Mouse (Mus musculus) left cerebral cortex, postnatal 14 days (tissue): ENCODE measurements around the gene Olfr1316. TPM values are rescaled to one million over a fixed set of nuclear protein-coding genes. Genes with fewer than 3 reads are reported as not detected.

Experiments used
- DNase-seq, 2 experiments: peaks; one replicate each; pipeline ENCODE4 v3.0.0; 2021 to 2022; ENCODE audit warnings: low spot score in 2 of 2, mixed read lengths in 1 of 2
- intact Hi-C: fragments of 180-260 bp; cut with DNase I; formaldehyde crosslinking; loops from one replicate; pipeline ENCODE4 v1.15.1; 2025
- long read RNA-seq, 2 experiments: library from polyadenylated mRNA; stranded (forward); transcript quantifications; one replicate each; pipeline ENCODE4 v2.0.0; 2021
- total RNA-seq, 2 experiments: library from RNA; stranded (reverse); gene quantifications; 2 replicates each; pipeline ENCODE4 v1.2.3; 2021

Olfr1316 gene
- total RNA-seq, result not detected
- long read RNA-seq, experiment 1, result 0 reads
- long read RNA-seq, experiment 2, result 0 reads

DNA sequence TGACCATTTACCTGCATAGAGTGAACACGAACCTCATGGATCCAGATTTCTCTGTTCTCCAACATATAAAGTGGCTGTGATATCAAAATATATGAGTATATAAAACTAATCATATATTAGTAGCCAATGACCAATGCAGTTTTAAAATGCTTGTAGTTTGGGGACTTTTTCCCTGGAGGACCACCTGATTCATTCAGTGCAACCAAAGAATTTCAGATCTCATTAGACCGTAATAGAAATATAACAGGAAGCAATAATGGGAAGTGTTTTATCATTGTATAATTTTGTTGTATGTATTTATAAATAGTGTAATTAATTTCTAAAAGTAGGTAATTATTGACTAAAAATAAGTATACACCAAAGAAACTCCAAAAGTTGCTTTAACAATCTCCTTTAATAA is at the start of gene Olfr1316:
Olfr1316 (minus strand) TSS at position 101 of the 400 bp plus-strand sequence.
- no peak for DNase-seq
- intact Hi-C loops, result no loop called here

DNA sequence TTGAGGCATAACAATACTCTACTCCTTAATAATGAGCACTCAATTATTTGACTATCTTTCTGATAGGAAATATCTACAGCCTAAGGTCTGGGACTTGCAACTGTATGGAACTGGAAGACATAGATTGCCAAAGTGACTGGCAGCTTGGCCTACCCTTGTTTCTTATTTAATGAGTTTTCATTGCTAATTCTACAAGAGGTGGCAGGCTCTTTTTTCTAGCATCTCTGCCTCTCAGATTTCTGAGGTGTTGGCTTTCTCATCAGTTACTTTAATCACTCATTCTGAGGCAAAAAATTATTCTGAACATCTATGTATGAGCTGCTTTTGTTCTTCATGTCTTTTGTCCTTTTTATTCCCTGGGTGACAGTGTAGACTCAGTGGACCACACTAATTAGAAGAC is 19.1 kb upstream of the Olfr1316 start, which contains the start of gene Olfr1318:
Olfr1318 (plus strand) TSS at position 301 of the 400 bp plus-strand sequence.
- intact Hi-C loops, result no loop called here

DNA sequence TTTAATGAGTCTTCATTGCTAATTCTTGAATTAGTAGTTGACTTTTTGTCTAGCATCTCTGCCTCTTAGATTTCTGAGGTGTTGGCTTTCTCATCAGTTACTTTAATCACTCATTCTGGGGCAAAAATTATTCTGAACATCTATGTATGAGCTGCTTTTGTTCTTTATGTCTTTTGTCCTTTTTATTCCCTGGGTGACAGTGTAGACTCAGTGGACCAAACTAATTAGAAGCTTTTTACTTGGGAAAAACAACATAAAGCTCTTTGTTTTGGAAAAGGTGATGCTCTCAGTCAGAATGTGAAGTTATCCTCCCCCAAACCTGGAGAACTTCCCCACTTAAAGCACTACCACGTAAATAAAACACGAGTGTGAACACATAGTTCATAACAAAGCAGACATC is 5.3 kb upstream of the Olfr1316 start, which contains the start of gene Olfr1317:
Olfr1317 (plus strand) TSS at position 301 of the 400 bp plus-strand sequence.
- intact Hi-C loops, result no loop called here
- no peak for DNase-seq

More for the DNA sequence above, 19.1 kb upstream of the Olfr1316 start, which contains the start of gene Olfr1318:
- no peak for DNase-seq

DNA sequence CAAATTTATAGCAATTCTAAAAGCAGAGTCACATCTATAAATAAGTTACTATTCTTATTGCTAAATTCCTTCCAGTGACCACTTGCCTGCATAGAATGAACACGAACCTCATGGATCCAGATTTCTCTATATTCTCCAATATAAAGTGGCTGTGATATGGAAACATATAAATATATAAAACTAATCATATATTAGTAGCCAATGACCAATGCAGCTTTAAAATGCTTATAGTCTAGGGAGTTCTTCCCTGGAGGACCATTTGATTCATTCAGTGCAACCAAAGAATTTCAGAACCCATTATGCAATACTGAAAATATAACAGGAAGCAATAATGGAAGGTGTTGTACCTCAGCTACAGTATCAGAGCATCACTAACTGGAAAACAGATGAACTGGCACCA is 19.4 kb downstream of the Olfr1316 start, which contains the start of gene Olfr1315-ps1:
Olfr1315-ps1 (minus strand) TSS at position 101 of the 400 bp plus-strand sequence.
- no peak for DNase-seq
- intact Hi-C loops, result no loop called here

DNA sequence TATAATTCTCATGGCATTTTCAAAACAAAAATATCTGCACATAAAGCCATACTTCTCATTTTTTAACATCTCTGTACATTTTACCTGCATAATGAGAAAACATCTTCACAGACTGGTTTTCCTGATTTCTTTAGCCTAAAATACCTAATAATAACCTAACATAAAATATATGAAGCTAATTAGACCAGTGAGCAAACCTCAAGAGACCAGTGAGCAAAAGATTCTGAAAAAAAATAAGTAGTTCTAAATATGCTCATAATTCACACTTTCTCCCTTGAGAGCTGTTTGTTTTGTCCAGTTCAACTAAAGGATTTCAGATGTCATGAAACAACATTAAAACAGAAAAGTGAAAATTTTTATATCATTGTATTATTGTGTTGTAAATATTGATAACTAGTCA is 38.1 kb downstream of the Olfr1316 start, which contains the start of gene Olfr1314:
Olfr1314 (minus strand) TSS at position 101 of the 400 bp plus-strand sequence.
- intact Hi-C loops, result no loop called here
- DNase-seq, result no peak

DNA sequence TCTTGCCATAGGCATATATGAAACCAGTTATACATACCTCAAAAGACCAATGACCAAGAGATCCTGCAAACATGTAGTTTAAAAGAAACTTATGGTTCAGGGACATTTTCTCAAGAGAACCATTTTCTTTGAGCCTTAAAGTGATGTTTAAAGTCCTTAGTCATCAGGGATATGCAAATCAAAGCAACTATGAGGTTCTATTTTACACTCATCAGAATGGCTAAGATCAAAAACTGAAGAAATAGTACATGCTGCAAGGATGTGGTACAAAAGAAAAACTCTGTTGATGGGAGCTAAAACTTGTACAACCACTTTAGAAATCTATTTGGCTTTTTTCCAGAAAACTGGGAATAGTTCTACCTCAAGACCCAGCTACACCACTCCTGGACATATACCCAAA is 57.0 kb downstream of the Olfr1316 start, which contains the start of gene Olfr1313:
Olfr1313 (minus strand) TSS at position 101 of the 400 bp plus-strand sequence.
- intact Hi-C loops, result no loop called here
- no peak for DNase-seq

Other genes starting within 250 kb of the Olfr1316 start
- gene Olfr1306, start 218.7 kb downstream of the Olfr1316 start, total RNA-seq, result not detected
- under 1 TPM; 0.04 to 0.07 TPM for gene Olfr1307, start 185.5 kb downstream of the Olfr1316 start, total RNA-seq
- not detected for gene Olfr1308, start 170.0 kb downstream of the Olfr1316 start, total RNA-seq
- not detected for gene Olfr1309, start 144.7 kb downstream of the Olfr1316 start, total RNA-seq
- gene Olfr1310, start 122.3 kb downstream of the Olfr1316 start, total RNA-seq, result not detected
- gene Olfr1311, start 110.6 kb downstream of the Olfr1316 start, total RNA-seq, result not detected
- not detected for gene Olfr1312, start 84.7 kb downstream of the Olfr1316 start, total RNA-seq
- gene Olfr1313, start 57.1 kb downstream of the Olfr1316 start, total RNA-seq, result not detected
- gene Olfr1314, start 38.2 kb downstream of the Olfr1316 start, total RNA-seq, result not detected
- gene Olfr1315-ps1, start 19.5 kb downstream of the Olfr1316 start, total RNA-seq, result not detected
- gene Olfr1317, start 5.4 kb upstream of the Olfr1316 start, total RNA-seq, result not detected
- not detected for gene Olfr1318, start 19.2 kb upstream of the Olfr1316 start, total RNA-seq
- gene Lpcat4, start 104.5 kb upstream of the Olfr1316 start, total RNA-seq, result 100 to 1,000 TPM; 121 to 122 TPM
- gene Nutm1, start 124.3 kb upstream of the Olfr1316 start, total RNA-seq, result not detected
- 10 to 100 TPM; 70.2 to 71.9 TPM for gene Nop10, start 126.9 kb upstream of the Olfr1316 start, total RNA-seq
- gene Slc12a6, start 130.8 kb upstream of the Olfr1316 start, total RNA-seq, result 100 to 1,000 TPM; 114 to 125 TPM
- gene Gm21985, start 131.3 kb upstream of the Olfr1316 start, total RNA-seq, result 1 to 10 TPM; 1.8 to 3.2 TPM
- gene Emc4, start 233.1 kb upstream of the Olfr1316 start, total RNA-seq, result 100 to 1,000 TPM; 178 to 180 TPM
- 10 to 100 TPM; 11.9 to 13.0 TPM for gene Katnbl1, start 244.2 kb upstream of the Olfr1316 start, total RNA-seq